Mouse (Mus musculus) olfactory bulb, adult 2 months (tissue): ENCODE measurements around the gene Gabarapl1. TPM values are rescaled to one million over a fixed set of nuclear protein-coding genes. Genes with fewer than 3 reads are reported as not detected.
"Not testable (repeated sequence)": the region's sequence is repeated elsewhere in the genome, so short reads cannot be mapped to it uniquely, and the experiment has no call there.

Experiments
- H3K27ac ChIP-seq: fragments of 200-500 bp; 2 replicates; pipeline ENCODE4 v1.5.1; 2012; ENCODE audit warnings: low read depth, low read length; ENCODE audit not compliant: insufficient read depth
- H3K4me1 ChIP-seq: fragments of 200-500 bp; 2 replicates; pipeline ENCODE4 v1.6.1; 2012; ENCODE audit warnings: low read length; ENCODE audit not compliant: control insufficient read depth, insufficient read depth
- H3K4me3 ChIP-seq: fragments of 200-500 bp; 2 replicates; pipeline ENCODE4 v1.5.1; 2012; ENCODE audit warnings: mild to moderate bottlenecking, low read depth, low read length, moderate library complexity; ENCODE audit not compliant: insufficient read depth
- CTCF ChIP-seq: fragments of 200-500 bp; IDR thresholded peaks from 2 replicates; pipeline ENCODE4 v1.5.1; 2012; ENCODE audit warnings: low read depth, mild to moderate bottlenecking, low read length, moderate library complexity; ENCODE audit not compliant: insufficient read depth
- POLR2A ChIP-seq: fragments of 200-500 bp; IDR thresholded peaks from 2 replicates; pipeline ENCODE4 v1.6.1; 2012; ENCODE audit warnings: mild to moderate bottlenecking, low read depth, low read length, moderate library complexity; ENCODE audit not compliant: insufficient read depth
- WGBS: fragments of 180-500 bp; shearing (Covaris S2); methylation state at CpG from one replicate; pipeline ENCODE4 v1.1.7; 2018; 5-methylcytosine and 5-hydroxymethylcytosine counted together
- polyA plus RNA-seq: library from polyadenylated mRNA; stranded (reverse); fragments of >200 nt; gene quantifications from 2 replicates; pipeline ENCODE4 v1.2.4, GENCODE M21; 2012; ENCODE audit warnings: low replicate concordance; ENCODE audit not compliant: missing spikeins, insufficient read depth, insufficient read length

Gene Gabarapl1
- 169 TPM in 1 of 2 replicates, not detected in the other for polyA plus RNA-seq

DNA sequence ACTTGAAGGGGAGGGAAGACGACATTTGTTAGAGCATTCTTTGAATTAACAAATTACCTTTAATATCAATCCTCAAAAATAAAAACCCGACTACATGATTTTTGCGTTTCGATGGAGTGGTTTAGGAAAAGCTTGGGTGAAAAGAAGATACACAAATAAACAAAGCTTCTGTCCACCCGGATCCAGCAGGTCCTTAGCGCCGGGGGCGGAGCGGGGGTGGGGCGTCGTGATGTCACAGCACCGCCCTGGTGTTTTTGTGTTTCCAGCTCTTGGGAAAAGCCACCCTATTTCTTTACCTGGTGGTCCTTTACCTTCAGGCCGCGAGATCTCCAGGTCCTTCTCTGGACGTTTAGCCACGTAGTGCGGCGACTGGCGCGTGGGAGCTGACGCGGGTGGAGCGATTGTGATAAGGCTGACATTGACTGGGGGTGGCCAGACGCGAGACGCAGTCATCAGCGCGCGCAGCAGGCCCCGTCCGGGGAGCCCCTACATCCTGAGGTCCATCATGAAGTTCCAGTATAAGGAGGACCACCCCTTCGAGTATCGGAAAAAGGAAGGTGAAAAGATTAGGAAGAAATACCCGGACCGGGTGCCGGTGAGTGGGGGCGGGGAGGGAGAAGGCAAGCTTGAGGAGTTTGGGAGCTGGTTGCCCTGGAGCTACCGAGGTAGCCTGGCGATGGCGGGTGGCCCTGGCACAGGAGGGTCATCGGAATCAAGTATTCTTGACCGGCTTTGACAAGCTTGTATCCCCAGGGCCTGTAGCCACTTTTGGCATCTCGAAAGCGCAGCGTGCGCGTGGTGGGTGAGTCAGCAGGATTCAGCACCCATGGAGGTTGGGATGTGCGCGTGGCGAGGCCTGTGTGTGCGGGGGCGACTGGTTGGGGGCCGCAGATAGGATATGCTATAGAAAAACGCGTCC is at the start of gene Gabarapl1:
Gene Gabarapl1 (plus strand): TSS at position 219 of the 919 bp plus-strand sequence.
- TF ChIP-seq CTCF = no peak
- TF ChIP-seq POLR2A = peak; percentile 33

DNA sequence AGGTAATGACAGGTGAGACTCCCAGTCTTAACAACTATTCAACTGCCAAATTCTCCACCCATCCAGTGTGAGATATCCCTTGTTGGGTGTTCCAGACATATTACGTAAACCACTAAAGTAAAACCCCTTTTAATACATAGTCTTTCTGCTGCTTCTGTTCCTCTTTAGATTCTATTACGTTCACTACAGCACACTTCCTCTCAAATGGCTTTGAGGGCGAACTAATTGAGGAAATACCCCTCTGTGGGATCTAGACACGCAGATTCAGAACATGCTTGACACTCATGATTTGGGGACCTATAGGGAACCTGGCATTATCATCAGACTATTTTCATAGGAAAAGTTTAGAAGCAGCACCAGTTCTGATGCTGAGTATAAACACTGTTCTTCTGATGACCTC is 38.0 kb upstream of the Gabarapl1 start:
- no peak overlapping the region for H3K27ac ChIP-seq
- no peaks in the 10 kb centered on the region for H3K4me1 ChIP-seq
- H3K4me3 ChIP-seq = no peak overlapping the region
- TF ChIP-seq POLR2A (no peak), CTCF (no peak)
- 87% methylated on average over 4 of the region's 4 CpGs for WGBS

More for the DNA sequence above, at the start of gene Gabarapl1:
- peaks cover 2% of the 10 kb centered on the region; the same call in 1 of the 2 replicates for H3K4me1 ChIP-seq
- peak within 1 kb of the TSS; percentile 97 for H3K4me3 ChIP-seq
- peak within 1 kb of the TSS; percentile 99 for H3K27ac ChIP-seq
- WGBS = under 1% methylated on average over 55 of the region's 55 CpGs

DNA sequence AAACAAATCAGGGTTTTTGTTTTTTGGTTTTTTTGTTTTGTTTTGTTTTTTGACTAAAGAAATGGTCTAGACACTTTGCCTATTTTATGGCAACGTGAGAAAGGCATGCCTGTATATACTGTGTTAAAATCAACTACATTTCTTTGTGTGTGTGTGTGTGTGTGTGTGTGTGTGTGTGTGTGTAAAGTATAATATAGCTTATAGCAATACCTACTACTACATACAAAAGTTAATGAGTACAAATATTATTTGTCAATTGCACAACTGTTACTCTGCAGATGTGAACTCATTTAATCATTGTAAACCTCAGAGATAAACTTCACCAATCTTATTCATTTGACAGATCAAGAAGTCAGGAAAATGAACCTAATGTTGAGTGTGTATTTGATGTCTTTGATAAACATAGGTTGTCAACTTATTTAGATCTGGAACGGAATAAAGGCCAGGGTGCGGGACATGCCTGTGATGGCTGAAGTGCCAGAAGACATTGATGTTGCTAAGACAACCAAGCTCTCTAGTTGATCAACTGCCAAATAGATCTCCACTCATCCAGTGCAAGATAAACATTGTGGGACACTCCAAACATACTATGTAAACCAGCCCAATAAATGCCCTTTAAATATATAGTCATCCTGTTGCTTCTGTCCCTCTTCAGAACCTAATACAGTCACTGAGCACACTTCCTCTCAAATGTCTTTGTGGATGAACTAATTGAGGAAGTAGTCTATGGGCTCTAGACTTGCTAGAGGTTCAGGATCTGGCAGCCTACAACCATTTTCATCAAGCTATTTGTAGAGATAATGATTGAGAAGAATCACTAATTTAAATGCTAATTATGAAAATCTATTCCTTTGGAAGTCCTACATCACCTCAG is 35.4 kb upstream of the Gabarapl1 start:
- Histone ChIP-seq H3K4me1 (no peaks in the 10 kb centered on the region), H3K27ac (no peak overlapping the region), H3K4me3 (no peak overlapping the region)
- TF ChIP-seq POLR2A (no peak), CTCF (no peak)
- 80% methylated on average over 3 of the region's 3 CpGs for WGBS

DNA sequence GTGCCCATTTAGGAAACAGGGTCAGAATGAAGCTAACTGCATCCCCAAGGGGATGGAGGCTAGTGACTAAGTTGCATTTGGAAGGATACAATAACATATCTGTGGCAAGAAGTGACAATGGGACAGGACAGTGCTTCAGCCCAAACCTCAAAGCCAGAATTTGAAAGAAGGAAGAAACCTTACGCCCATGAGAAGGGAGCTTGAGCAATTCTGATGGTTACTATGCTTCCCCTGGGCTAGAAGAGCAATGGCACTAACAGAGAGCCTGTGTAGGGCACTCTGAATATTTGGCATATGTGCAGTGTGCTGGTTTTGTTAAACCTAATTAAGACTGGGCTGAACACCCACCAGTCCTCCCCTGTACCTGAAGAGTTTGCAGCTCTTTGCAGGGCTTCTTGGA is 33.4 kb upstream of the Gabarapl1 start:
- 97% methylated on average over 1 of the region's 1 CpGs for WGBS
- H3K4me1 ChIP-seq, H3K27ac ChIP-seq, H3K4me3 ChIP-seq: not testable (repeated sequence)

DNA sequence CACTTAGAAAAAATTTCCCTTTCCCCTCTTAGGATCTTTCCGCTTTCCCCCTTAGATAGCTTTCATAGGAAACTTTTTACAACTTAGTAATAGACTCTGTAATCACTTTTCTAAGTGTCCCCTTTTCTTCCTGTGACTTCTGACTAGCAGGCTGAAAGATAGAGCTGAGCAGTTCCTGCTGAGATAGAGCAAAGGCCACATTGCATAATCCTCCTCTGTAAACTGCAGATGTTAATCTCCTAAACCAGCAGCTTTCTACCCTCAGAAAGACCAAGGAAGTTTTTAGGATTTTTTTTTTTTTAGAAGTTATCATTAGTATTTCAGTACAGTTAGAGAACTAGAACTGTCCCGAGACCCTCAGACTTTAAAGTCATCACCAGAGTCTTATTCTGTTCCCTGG is 29.5 kb upstream of the Gabarapl1 start:
- H3K4me1 ChIP-seq = no peaks in the 10 kb centered on the region
- no peak overlapping the region for H3K4me3 ChIP-seq
- H3K27ac ChIP-seq = no peak overlapping the region
- WGBS = 84% methylated on average over 2 of the region's 2 CpGs
- TF ChIP-seq CTCF (no peak), POLR2A (no peak)

DNA sequence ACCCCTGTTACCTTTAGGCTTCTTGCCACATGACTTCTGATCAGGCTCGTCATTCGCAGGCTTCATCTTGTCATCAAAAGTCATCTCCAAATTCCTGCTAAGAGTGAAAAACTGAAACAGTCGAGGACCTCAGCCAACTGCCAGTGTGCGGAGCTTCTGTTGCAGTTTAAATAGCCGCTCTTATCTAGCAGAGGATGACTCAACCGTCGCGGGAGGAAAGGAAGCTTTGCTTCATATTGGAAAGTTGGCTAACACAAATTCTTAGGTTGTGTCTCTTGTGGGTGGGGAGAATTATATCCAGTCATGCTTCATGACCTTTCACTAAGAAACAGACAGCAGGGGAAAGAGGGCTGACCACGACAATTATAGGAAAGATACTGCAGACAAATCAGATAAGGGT is 25.9 kb upstream of the Gabarapl1 start, which contains the start of gene Olr1:
Gene Olr1 (minus strand): TSS at position 142 of the 400 bp plus-strand sequence.
- H3K4me1 ChIP-seq = no peaks in the 10 kb centered on the region
- TF ChIP-seq CTCF (no peak), POLR2A (no peak)
- 63% methylated on average over 9 of the region's 9 CpGs for WGBS
- H3K4me3 ChIP-seq = no peak within 1 kb of the TSS
- no peak within 1 kb of the TSS for H3K27ac ChIP-seq

DNA sequence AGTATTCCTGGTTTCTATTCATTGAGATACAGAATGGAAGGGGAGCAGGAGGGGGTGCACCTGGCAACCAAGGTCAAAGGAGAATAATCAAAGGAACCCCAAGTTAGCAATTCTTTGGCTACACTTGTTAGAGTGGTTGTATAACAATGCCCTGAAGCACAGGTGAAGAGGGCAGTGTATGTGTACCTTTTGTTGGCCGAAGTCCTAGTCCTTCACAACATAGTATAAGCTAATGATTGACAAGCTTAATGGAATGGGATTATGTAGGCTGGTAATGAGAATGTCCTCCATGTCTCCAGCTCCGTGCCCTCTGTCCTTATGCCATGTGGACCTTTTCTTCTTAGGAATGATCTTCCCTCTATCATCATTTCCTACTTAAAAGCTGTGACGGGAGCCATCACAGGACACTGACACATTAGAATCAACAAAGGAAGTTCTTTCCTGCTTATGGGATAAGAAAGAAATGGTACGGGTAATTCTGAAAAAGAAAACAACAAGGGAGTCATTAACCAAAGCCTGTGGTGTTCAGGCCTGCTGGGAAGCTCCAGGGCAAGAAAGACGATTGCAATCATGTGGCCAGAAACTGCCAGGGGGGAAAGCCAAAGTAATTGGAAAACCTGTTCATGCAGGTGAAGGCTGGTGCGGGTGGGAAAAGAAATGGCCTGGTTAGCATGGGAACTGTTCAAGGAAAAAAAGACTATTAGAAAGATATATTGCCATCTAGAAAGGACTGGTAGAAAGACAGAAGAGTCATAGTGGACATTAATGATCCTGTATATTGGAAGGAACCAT is 22.6 kb upstream of the Gabarapl1 start:
- H3K4me3 ChIP-seq = no peak overlapping the region
- 79% methylated on average over 6 of the region's 6 CpGs for WGBS
- no peaks in the 10 kb centered on the region for H3K4me1 ChIP-seq
- no peak overlapping the region for H3K27ac ChIP-seq
- TF ChIP-seq POLR2A (no peak), CTCF (no peak)

DNA sequence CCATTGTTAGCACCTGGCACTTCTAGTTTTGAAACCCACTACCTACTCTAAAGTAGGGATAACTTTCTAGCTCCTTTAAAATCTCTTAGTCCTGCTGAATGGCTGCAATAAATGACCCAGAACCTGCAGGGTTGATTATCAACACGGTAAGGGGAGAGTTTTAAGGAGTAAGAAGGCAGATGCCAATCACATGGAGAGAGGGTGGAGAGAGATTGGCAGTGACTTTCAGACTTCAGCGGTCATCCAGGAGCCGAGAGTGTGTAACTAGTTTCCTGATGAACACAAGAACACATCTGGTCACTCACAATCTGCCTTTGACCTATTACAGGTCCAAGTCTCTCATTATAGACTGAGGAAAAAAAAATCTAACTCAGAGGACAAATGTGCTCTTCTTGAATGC is 20.6 kb upstream of the Gabarapl1 start, which contains the start of gene Tmem52b:
Gene Tmem52b (plus strand): TSS at position 189 of the 400 bp plus-strand sequence.
- no peak within 1 kb of the TSS for H3K4me3 ChIP-seq
- TF ChIP-seq POLR2A = no peak
- no peak for TF ChIP-seq CTCF
- no peaks in the 10 kb centered on the region; the same call in 1 of the 2 replicates for H3K4me1 ChIP-seq
- H3K27ac ChIP-seq = no peak within 1 kb of the TSS
- 65% methylated on average over 3 of the region's 3 CpGs for WGBS
